15 mouse cellular contexts compared by ENCODE assay signal in genomic region chr17:63356202-63356601, GRCm38 (mm10).
"Had no signal": no experiment of that assay in that cellular context is flagged by ENCODE, and none has a peak within 500 bp of the region (broad histone marks: within the 10 kb centered on the region; RNA-seq: fewer than 3 reads in every experiment).

No protein-coding gene starts in this region.

- ATAC-seq: liver, postnatal 0 days; midbrain, embryonic 13.5 days had no signal

- H3K36me3 ChIP-seq: limb, embryonic 12.5 days; liver, embryonic 13.5 days; lung, embryonic 15.5 days; midbrain, embryonic 13.5 days; stomach, embryonic 15.5 days had no signal

- DNase-seq: kidney, adult 2 months; kidney, postnatal 25 days; layer of hippocampus, adult 9-11 months; layer of hippocampus, postnatal 36 days; liver; liver, embryonic 13.5 days; liver, postnatal 0 days; lung, postnatal 14 days; right cerebral cortex, postnatal 14 days; thymus, postnatal 14 days had no signal

- H3K27me3 ChIP-seq: limb, embryonic 12.5 days; liver, embryonic 13.5 days; lung, embryonic 15.5 days; midbrain, embryonic 13.5 days; neural tube, embryonic 13.5 days; stomach, embryonic 15.5 days had no signal

- H3K4me3 ChIP-seq: limb, embryonic 12.5 days; liver, embryonic 13.5 days; lung, embryonic 15.5 days; midbrain, embryonic 13.5 days; neural tube, embryonic 13.5 days; stomach, embryonic 15.5 days had no signal

- H3K4me2 ChIP-seq: limb, embryonic 12.5 days; liver, embryonic 13.5 days; lung, embryonic 15.5 days; midbrain, embryonic 13.5 days; neural tube, embryonic 13.5 days; stomach, embryonic 15.5 days had no signal
